Mouse (Mus musculus): ENCODE data around the gene Zfp462.

Gene Zfp462

DNA sequence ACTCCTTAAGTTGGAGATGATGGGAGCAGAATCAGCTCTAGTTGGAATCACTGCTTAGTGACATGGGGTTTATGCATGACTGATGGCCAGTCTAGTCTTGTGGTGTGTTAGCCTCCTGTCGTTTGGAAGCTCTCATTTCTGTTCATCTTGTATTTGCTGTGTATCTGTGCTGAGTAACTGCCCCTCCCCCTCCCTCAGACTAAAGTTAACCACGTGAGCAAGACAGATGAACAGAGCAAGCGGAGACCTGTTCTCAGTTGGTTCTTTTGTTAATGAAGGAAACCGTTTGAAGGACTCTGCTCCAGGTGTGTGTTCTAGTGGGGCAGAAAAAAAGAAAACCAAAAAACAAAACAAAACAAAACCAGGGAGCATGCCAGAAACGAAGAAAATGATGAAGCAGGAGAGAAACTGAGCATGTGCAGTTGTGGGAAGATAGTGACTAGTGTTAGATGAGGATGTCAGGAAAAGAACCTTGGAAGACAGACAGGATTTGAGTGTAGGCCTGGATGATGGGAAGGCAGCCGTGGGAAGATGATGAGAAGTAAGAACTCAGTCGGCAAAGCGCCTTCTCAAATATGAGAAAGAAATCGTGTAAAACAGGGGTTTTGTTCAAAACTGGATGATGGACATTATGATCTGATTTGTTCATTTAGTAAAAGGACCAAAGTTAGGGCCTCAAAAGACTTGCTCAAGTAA is 53.4 kb downstream of the Zfp462 start:
- DNase-seq: no peak

DNA sequence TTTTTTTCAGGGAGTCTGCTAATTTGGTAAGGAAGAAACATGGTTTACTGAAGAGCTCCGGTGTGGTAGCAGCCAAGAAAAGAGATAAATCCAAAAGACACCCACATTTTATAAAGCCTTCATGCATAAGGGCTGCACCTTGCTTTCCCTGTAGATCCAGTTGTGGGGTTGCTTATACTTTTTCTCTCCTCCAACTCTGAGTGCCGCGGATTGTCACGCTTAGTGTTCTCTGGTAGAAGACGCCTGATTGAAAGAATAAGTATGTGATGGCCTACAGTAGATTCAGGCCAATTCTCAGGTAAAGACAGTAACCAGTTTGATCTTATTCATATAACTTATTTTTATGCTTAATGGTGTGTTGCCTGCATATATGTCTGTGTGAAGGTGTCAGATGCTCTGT is 54.7 kb downstream of the Zfp462 start:
- no peak for DNase-seq

DNA sequence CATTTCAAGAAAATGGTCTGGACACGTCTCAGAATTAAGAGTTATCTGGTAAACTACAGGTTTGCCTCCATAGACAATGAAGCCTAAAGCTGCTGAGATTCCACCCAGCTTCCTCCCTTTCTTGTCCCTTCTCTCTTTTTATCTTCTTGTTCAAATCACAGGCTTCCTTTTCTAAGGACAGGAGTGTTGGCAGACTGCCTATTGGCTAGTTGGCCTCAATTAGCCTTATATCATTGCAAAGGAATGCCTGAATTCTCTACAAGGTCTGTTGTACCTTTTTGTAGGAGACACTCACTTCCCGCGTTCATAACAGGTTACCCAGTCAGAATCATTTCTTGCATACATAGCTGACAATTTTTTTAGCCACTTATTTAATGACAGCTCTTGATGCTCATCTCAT is 56.5 kb downstream of the Zfp462 start:
- DNase-seq: no peak

DNA sequence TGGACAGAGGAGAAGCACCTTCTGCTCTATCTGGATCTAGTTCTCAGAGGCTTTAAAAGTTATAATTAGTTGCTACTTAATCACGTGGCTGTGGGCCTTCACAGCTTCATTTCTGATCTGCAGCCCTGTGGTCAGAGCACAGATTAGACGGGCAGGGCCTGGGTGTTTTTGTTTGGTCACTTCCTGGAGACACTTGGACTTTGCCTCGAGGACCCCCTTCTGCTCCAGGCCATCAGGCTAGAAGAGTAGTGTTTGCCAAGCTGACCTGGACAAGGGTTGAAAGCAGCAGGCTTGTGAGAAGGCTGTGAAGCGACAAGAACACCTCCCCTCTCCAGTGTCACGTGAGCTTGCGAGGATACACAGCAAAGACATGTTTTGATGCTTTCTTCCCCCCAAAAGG is 58.3 kb downstream of the Zfp462 start:
- no peak for DNase-seq

DNA sequence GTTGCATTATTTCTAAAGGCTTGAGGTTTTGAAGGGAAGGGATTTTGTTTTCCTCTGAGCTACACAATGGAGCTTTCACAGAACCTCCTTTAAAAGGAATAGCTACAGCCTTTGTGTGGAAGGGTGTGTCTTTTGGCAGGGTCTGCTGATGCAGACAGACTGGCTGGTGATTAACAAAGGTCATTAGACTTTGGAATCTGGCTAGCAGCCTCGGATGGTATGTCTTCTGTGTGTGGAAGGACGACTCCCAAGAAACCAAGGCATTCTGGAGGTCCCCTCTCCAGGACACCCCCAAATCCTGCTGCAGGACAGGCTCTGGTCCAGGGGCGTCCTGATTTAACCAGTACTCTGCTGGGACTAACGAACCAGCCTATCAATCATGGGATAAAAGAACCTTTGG is 60.2 kb downstream of the Zfp462 start:
- DNase-seq: no peak

DNA sequence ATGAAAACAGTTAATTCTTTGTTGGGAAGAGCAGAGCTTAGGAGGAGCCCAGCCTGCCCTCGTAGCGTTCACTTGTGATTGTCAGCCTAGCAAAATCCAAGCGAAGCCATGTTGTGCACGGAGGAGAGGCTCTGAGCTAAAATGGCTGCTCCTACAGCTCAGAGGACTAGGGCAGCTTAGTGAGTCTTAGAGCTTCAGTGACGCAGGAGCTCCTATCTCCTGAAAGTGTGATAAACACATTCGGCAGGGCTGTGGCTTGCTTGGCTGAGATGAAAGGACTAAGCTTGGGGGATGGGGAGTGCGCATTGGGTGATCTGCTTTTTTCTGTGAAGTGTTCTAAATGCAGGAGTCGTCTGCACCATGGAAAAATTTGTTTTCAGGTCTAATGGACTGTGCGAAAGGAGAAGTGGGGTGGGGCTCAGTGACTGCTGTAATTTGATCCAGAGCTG is 60.7 kb downstream of the Zfp462 start:
- no peak for DNase-seq

DNA sequence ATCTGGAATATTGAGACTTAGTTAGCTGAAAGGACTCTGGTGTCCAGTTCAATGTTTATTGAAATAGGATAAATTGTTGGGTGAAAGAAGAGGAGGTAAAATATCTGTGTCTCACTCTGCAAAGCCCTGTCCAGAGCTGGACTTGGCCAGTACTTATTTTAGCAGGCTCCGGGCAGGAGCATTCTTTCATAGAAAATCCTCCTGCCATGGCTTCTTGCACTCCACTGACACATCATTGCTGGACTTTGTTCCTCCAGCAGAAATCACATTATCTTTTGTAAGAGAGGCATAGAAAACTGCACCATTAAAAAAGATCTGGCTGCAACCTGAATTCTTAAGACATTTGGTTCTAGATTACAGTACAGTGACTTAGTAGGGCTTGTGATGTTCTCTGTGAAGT is 61.2 kb downstream of the Zfp462 start:
- no peak for DNase-seq

DNA sequence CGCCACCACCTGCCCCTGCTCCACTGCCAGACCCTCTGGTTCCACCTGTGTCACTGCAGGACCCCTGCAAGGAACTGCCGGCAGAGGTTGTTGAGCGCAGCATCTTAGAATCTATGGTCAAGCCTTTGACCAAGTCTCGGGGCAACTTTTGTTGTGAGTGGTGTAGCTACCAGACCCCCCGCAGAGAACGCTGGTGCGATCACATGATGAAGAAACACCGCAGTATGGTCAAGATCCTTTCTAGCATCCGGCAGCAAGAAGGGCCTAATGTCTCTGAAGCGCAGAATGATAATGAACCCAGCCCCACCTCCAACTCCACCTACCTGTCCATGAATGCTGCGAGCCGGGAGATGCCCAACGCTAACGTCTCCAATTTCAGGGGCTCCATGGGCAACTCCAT is 63.8 kb downstream of the Zfp462 start:
- no peak for DNase-seq

DNA sequence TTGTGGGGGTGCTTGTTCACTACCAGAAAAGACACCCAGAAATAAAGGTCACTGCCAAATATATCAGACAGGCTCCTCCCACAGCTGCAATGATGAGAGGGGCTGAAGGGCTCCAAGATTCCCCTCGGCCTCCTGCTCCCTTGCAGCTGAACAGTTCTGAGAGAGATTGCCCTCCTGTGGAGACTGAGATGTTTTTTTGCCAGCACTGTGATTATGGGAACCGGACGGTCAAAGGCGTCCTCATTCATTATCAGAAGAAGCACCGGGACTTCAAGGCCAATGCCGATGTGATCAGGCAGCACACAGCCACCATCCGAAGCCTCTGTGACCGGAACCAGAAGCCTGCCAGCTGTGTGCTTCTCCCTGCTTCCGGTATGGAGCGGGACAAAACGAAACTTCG is 66.5 kb downstream of the Zfp462 start:
- no peak for DNase-seq

DNA sequence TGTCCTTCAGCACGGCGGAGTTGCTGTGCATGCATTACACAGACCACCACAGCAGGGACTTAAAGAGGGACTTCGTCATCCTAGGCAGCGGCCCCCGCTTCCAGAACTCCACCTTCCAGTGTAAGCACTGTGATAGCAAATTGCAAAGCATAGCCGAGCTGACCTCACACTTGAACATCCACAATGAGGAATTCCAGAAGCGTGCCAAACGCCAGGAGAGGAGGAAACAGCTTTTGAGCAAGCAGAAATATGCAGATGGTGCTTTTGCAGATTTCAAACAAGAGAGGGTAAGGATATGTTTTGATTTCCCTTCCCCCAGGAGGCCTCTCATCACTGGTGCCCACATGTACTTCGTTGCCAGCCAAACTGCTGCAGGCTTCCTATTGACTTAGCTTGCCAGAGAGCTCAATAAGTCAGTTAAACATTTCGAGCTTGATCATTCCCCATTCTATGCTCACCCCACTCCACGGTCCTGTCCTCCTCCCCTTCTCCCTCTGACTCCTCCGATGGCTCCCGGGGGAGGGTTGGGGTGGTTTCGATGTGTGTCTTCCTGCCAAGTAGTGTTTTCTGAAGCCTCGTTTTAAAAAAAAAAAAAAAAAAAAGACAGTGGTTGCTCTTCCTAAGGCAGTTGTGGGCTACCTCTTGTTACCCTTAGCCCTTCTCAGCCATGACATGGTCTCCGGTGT is 68.9 kb downstream of the Zfp462 start:
- no peak for DNase-seq

DNA sequence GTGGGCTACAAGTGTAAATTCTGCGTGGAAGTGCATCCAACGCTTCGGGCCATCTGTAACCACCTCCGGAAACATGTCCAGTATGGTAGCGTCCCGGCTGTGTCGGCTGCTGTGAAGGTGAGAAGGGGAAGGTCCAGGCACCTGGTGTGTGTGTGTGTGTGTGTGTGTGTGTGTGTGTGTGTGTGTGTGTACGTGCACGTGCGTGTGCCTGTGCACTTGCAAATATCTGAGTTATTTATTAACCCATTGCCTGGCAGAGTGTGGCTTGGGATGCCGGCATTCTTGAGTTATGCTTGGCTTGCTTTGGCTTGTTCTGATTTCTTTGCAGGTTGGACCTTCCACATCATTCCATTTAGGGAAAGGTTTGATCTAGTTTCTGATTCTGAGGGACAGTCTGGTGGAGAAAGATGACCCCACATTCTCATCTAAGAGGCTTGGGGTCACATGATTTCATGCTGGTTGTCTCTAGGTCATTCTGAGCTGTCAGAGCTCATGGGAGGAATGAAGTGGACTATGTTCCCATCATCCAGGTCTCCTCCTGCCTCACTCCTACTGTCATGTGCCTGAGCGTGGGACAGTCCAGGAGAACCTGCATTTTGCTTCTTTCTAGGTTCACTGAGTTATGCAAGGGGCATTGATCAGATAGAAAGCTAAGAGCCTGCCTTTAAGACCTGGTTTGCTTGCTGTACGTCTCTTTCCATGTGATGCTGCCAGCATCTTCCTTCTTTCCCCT is 70.0 kb downstream of the Zfp462 start:
- DNase-seq: no peak

DNA sequence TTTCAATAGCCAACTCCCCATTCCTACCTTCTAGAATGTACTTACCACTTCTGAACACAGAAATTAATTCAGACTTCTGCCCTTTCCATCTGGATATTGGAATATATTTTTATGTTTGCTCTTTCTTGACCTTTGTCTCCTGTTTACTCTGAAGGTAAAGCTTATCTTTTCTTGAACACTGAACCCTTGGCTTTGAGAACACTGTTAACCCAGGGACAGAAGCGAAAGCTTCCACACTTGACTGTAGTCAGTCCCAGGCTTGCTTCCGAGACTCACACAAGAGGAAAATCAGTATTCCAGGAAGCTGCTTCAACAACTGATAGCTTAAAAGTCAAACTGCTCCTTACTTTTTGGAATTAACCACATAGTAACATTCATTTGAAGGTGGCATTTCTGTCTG is 70.7 kb downstream of the Zfp462 start:
- DNase-seq: no peak

DNA sequence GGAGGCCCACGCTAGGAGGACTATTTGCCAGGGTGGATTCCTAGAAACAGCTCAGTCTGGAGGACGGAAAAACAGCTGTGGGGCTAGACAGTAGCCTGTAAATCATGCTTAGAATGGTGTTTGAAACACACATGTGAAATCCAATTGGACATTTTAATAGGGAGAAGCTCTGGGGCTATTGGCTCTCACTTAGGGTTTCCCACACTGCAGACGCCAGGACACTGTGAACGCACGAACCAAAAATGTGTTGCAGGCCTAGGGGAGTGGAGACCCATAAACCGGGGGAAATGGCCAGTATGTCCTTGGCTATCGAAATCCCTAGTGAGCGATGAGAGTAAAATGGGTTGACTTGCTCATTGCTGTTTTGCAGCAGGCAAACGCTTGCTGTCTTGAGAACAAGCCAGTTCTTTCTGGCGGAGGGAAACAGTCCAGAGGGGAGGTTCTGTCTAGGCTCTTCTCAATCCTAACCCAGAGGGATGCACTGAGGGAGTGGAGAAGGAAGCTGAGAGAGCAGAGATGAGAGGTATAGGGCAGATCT is 81.3 kb downstream of the Zfp462 start:
- no peak for DNase-seq

DNA sequence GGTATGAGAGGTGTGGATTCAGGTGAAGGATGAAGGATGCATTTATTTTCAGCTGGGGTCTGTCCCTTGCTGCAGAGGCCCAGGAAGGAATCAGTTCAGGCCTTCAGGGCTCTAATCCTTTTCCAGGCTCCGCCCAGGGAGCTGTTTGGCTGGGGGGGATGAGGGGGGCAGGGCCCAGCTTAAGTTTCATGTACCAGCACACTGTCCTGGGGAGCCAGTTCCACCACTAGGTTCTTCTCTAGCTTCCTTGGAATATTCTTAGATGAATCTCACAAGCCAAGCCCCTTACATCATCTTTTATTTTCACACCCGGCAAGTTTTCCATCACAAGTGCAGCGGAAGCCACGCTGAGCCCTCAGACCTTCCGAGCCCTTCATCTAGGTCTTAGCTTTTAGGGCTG is 85.6 kb downstream of the Zfp462 start:
- DNase-seq: no peak

DNA sequence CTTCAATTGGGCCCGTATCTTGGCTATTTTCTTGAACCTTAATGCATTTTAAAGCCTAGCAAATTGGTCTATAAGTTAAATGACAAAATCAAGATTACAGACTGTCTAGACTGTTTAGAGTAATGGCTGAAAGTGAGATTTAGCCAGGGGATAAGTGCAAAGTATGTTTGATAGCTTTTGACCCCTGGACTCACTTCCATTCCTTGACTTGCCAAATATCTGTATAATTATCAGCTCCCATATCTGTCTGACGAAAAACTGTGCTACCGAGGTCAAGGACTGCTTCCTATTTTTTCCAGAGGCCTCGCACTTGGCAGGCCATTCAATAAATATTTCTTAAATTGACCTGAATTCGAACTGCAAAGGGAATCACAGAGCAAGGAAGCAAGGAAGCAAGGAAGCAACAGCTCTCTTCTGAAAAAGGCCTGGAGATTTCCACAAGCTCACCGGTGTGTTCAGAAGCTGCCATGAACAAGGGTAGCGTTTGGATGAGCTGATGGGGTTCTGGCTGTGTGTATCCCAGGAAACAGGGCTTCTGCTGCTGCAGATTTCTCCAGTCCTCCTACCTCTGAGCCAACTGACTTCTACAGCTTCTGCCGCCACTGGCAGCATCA is 87.6 kb downstream of the Zfp462 start:
- no peak for DNase-seq

DNA sequence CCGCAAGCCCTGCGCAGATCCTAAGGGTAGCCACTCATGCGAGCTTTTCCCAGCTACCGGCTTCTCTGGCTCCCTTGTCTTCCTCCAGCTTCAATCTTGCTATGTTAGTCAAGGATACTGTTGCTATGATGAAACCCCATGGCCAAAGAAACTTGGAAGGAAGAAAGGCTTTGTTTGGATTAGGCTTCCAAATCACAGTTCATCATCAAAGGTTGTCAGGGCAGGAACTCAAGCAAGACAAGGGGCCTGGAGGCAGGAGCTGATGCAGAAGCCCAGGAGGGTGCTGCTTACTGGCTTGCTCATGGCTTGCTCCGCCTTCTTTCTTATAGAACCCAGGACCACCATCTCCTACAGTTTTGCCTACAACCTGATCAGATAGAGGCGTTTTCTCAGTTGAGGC is 88.6 kb downstream of the Zfp462 start:
- no peak for DNase-seq

DNA sequence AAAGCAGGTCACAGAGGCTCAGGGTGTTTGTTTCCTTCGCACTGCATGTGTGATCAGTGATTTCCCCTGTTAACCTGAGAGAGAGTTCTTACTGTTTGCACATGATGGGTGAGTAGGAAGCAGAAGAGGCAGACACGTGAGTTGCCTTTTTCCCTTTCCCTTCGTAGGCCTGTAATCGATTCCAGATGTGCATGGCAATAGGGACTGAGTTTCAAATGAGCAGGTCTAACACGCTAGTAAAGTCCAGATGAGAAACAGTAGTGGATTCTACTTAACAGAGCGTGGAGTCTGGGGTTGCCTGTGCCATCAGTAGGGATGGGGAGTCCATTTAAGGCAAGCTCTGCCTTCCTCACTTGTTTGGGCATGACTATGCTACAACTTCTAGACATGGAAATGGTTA is 93.3 kb downstream of the Zfp462 start:
- DNase-seq: no peak

DNA sequence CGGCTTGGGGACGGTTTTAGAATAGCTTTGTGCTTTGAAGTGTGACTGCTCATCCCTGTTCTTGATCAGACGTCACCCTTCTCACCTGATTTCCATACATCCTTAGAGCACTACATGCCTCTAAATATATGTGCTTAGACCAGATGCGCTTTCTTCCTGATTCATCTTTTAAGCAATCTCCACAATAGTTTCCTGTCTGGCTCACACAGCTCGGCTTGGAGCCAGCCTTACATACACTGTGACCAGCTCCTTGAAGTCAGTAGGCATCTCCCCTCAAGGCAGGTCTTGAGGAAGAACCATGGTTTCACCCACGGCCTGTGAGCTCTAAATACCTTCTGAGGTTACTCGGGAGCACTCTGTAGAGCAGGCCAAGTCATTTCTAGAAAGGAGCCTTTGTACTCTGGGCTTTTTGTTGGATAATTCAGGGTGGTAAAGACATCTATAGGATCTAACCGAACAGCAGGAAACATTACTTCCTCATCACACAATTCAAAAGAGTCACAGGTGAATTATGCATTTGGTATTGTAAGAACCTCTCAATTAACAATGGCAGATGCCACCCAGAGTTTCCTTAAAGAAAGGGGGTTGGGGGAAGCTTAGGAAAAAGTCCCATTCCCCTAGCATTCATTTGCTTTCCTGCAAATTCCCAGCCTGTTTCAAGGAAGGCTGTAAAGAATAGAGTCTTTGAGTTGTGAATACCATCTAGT is 95.6 kb downstream of the Zfp462 start:
- no peak for DNase-seq

DNA sequence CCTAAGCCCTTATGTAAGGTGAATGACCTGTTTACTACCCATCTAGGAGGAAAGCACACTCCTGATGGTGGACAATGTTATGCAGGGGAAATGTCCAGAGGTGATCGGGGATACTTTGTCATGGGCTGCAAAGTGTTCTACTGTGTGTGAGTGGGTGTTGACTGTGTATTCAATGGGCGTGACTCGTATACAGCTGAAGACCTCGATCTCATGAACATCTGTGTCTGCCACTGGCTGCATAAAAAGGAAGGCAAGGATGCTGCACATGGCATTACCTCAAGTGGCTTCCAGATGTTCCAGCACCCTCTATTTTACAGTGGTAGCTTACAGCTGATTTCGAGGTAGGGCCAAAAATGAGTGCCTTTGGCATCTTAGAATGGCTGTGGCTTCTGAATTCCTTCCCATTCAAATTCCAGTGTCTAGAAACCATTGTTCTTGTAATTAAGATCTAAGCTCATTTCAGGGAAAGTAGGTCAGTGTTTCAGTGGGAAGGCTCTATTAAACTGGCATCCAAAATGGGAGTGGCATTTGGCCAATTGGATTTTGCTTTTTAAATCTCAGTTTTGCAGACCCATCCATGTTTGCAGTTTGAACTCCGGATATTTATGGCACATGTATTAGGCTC is 96.4 kb downstream of the Zfp462 start:
- no peak for DNase-seq

DNA sequence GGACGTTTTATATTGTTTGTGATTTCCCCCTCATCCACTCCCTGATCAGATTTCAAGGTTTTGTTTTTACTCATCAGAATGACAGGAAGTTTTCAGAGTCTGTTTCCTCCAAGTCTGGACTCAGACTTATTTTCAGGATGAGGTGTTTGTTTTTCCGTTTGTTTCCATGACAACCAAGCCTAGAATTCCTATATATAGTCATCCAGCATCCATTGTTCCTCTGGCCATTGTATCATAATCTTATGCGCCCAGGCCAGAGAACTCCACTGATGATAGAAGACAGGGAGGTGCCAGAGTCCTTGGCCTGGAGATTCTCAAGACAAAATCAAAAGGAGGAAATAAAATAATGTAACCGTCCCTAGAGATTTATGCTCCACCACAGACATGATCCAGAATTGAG is 97.7 kb downstream of the Zfp462 start:
- DNase-seq: no peak

DNA sequence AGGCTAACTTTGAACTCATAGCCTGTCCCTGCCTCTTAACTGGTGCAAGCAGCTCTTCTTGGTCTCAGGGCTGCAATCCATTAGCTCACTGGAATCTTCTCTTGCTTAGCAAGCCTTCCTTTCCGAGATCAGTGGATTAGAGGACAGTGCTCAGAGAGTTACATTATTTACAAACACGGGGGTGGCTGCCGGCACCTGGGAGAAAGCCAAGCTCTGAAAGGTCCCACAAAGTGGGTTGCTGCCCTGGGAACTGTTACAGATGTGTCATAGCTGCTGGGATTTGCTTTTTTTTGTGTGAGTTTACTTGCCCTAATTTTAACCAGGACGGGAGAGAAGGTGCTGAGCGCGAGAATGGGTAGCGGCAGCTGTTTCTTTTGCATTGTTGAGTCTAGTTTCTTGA is 102.4 kb downstream of the Zfp462 start:
- no peak for DNase-seq

DNA sequence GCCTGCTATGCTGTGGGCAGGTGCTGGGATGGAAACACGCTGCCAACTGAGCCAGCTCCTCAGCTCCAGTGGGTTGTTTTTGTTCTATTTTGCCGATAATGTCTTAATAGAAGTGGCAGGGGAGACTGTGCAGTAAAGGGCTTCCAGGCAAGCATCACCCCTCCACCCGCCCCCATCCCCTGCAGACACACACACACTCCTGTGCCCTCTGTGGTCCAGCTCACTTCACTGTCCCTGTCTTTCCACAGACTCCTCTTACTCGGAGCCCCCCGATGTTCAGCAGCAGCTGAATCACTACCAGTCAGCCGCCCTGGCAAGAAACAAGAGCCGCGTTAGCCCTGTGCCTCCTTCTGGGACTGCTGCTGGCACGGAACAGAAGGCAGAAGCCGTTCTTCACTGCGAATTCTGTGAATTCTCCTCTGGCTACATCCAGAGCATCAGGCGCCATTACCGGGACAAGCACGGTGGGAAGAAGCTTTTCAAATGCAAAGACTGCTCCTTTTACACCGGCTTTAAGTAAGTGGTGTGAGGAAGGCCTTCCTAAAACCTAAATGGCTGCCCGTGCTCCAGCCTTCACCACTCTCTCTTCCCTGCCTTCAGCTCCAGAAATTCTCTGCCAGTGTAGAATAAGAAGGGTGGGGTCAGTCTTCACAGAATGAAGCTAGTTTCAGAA is 105.2 kb downstream of the Zfp462 start:
- no peak for DNase-seq
